Mouse (Mus musculus) embryo, embryonic 9.5 days (tissue): ENCODE data around the gene Rnf41.
A peak's percentile ranks its signal among the peaks of the same experiment; 100 is the strongest.

Experiments used
- DNase-seq: peaks from one replicate; pipeline ENCODE4 v3.0.0-alpha.2; 2017; ENCODE audit errors: extremely low spot score

The Rnf41 gene

DNA sequence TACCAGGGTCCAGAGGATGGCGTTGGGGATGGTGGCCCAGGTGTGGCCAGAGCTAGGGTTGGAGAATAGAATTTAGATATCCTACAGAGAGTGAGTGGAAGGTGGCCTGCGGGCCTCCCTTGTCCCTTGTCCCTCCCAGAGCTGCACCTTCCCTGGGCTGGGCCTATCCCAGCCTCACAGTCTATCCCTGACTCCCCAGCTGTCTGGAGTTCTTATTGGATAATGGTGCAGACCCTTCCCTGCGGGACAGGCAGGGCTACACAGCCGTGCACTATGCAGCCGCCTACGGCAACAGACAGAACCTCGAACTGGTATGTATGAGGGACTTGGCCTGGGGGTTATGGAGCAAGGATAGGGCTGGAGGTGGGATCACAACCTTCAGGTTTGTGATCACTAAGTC lies 25.6 kb upstream of the Rnf41 start:
- DNase-seq = no peak

DNA sequence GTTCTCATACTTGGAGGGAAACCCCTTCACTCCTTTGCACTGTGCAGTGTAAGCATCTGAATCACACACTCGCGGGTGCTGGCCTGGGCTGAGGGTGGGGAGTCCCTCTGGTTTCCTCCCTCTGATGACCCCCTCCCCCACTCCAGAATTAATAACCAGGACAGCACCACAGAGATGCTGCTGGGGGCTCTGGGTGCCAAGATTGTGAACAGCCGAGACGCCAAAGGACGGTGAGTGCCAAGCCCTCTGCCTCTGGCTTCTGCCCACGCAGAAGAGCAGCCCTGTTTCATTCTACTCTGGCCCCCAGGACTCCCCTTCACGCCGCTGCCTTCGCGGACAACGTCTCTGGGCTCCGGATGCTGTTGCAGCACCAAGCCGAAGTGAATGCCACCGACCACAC lies 22.5 kb upstream of the Rnf41 start:
- no peak for DNase-seq

DNA sequence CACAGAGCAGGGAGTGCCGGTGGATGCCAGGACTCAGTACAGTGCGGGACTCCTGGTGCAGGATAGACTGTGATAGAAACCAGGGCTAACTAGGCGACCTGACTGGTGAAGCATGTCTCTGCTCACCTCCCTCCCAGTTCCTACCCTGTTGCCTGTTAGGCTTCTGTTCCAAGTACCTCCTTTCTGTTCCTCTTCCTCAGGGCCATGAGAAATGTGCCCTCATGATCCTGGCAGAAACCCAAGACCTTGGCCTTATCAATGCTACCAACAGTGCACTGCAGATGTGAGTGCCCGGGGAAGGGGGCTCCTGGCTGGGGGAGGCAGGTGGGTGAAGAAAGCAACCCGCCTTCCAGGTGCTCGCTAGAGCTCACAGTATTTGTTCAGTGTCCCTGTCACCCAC lies 21.9 kb upstream of the Rnf41 start:
- DNase-seq = no peak

DNA sequence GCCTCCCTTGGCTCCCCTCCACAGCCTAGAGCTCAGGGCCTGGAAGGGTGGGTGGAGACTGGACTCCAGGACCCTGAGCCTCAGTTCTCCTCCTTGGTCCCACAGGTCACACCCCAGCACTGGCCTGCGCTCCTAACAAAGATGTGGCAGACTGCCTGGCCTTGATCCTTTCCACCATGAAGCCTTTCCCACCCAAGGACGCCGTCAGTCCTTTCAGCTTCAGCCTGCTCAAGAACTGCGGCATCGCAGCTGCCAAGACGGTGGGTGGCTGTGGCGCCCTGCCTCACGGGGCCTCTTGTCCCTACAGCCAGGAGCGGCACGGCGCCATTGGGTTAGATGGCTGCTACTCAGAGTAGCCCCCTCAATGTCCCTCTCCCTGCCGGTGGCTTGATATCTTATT lies 21.1 kb upstream of the Rnf41 start:
- no peak for DNase-seq

DNA sequence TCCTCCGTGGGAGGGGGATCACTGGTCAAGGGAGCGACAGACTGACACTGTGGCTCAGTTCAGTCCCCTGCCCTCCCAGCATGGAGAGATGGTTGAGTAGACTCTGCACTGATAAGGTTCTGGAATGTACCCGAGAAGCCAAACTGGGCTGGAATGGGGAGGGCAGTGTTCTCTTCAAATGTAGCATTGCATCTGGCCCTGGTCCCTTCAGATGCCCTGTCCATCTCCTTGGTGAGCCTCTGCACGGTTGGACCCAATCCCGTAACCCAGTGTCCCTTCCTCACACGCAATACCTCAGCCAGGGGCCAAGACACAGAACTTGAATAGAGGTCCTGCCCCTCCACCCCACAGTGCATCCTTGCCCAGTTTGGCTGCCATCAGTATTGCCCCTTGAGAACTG lies 19.6 kb upstream of the Rnf41 start:
- DNase-seq = no peak

DNA sequence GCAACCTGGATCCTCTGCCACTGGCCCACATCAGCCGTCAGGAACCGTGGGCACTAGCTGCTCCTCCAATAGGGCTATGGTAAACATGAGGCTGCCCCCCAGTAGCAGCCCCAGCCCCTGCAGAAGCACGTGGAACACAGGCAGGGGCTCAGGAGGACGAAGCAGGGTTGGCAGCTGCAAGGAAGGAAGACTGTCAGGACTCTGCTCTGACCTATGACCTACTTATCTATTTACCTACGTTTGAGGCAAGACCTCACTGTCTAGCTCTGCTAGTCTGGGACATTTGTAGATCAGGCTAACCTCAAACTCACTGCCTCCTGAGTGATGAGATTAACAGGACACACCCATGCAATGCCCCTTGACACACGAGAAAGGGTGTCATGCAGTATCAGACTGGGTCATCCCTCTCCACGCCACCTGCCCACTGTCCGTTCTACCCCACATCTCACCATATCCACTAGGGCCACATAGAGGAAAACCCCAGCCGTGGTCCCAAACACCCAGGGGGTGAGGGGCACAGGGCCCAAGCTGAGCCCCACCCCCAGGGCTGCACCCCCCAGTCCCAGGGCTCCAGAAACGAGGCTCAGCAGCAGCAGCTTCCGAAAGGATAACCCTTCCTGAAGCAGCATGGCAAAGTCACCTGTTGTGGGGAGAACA lies 15.3 kb upstream of the Rnf41 start:
- no peak for DNase-seq

DNA sequence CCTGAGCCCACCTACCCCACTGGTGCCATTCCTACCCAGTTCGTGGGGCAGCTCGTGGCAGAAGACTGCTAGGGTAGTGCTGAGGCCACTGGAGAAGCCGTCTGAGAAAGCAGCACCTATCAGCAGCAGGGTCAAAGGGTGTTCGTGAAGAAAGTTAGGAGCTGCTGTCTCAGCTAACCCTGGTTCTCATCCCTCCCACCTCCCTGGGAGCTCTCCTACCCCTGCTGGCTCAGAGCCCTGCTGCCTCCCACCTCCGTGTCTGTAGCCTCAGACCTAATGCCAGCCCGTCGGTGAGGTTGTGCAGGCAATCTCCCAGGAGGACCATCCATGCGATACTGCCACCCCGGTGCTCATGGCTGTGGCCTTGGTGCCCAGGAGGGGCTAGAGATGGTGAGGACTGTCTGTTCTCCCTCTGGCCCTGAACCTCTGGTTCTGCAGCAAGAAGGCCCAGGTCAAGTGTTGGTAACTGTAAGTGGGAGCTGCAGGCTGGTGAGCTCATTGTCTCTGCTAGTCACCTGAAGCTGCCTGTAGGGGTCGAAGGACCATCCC lies 14.7 kb upstream of the Rnf41 start:
- no peak for DNase-seq

DNA sequence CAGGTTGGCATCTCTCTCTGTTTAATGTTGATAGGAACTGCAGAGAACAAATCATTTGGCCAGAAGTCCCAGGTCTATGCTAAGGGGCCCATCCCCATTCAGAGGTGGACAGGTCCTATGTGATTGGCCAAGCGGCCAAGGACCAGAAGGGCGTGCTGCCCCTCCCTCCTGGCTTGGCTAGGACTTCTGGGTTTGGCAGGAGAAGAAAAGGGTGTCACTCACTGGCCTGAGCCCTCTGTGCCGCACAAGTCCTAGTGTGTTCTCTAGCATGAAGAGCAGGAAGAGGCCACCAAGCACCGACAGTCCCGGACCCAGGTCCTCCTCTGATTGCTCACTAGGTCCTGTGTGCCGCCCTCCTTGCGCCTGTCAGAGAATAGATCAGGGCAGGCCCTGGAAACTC lies 14.0 kb upstream of the Rnf41 start:
- DNase-seq = no peak

DNA sequence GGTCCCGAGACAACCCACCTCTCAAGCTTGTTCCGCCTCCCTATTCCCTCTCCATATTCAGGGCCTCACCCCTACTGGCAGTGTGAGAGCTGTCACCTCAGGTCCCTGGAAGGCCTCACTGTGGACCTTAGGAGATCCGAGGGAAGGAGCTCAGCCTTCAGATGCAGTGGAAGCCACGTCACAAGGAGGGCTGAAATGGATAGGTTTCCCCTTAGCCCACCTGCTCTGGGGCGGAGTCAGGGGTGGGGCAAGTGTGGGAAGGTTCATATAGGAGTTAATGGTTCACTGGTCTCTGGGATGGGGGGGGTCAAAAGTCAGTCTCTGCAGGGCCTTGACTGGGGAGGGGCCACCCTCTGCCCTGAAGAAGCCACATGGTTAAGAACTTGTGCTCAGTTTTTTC lies 11.1 kb upstream of the Rnf41 start:
- DNase-seq = no peak

DNA sequence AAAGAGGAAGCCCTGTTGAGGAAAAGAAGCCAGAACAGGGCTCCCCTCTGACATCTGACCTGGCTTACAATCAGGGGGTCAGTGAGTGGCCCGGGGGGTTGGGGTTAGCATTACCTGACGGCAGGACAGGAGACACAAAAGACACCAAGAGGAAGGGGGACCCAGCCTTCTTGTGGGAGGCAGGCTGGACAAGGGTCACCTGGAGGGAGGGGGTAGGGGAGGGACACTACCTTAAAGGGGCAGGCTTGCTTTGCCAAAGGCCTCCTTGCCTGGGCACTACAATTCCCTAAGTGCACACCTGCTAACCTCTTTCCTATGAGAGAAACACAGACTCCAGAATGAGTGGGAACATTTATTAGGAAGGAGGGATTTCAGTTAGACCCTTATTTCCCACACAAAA lies 10.4 kb upstream of the Rnf41 start, which contains the start of gene Slc39a5:
Gene Slc39a5 (minus strand): TSS at position 174 of the 400 bp plus-strand sequence.
- DNase-seq = no peak

DNA sequence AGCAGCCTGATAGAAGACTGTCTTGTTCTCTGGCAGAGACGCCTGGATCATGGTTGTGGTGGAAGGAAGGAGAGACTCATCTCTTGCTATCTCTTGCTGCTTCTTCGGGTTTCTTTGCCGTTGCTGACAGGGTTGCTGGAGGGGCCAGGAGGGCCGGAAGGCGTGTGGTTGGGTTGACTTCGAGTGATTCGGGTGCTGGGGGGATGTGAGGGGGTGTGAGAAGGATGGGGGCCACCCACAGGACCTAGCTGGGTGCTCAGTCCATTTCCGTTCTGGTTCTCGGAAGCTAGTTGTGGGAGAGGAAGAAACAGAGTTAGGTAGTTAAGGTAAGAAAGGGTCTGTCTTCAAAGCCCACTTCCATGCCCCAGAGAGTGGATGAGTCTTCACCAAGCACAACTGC lies 9.8 kb upstream of the Rnf41 start:
- DNase-seq = no peak

DNA sequence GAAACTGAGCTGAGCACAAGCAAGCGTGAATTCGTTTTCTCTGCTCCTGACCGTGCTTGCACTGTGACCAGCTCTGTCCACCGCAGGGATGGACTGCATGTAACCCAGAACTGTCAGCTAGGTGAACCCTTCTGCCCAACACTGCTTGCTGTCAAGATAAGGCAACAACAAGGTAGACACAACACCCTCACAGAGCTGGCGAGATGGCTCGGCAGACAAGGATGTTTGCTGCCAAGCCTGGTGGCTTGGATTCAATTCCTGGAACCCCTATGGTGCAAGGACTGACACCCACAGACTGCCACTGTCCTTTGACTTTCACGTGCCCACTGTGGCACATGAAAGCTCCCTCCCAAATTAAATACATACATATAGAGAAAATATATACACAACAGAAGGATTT lies 7.5 kb upstream of the Rnf41 start:
- DNase-seq = no peak

DNA sequence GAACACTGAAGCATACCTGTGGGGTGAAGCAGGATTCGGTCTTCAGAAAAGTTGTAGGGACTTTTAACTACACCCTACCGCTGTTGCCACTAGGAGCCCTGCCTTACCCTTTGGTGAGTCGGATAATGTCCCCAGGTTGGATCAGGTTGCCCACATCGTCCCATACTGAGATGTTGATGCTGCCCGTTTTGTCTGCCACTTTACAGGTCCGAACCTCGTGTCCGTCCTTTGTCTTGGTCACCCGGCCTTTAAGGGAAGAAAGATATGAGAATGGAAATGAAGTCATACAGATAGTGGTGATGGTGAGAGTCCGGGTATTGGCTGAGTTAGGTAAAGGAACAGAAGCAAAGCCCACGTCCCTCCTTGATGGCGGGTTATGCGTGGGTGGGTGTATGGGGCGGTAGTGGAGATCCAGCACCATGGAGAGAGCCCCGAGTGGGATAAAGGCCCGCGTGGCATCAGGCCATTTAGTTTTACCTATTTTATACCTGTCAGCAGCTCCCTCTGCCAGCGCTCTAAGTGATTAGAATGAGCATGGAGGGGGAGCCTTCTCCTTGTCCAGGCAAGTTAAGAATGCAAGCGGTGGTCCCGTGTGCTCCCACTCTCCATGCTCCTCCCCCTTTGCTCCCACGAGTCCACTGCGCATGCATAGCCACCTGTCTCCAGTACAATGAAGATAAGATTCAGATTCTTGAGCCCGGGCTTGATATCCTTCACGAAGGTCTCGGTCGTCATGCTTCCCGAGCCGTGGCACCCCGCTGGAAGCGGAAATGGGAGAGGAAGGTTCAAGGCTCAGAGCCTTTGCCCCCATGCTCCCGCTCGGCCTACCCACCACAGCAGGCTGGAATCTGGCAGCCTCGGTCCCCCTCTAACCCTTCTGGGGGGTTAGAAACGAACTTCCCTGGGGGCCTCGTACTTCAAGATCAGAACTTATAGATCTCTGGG lies 2.6 kb upstream of the Rnf41 start:
- DNase-seq = no peak

DNA sequence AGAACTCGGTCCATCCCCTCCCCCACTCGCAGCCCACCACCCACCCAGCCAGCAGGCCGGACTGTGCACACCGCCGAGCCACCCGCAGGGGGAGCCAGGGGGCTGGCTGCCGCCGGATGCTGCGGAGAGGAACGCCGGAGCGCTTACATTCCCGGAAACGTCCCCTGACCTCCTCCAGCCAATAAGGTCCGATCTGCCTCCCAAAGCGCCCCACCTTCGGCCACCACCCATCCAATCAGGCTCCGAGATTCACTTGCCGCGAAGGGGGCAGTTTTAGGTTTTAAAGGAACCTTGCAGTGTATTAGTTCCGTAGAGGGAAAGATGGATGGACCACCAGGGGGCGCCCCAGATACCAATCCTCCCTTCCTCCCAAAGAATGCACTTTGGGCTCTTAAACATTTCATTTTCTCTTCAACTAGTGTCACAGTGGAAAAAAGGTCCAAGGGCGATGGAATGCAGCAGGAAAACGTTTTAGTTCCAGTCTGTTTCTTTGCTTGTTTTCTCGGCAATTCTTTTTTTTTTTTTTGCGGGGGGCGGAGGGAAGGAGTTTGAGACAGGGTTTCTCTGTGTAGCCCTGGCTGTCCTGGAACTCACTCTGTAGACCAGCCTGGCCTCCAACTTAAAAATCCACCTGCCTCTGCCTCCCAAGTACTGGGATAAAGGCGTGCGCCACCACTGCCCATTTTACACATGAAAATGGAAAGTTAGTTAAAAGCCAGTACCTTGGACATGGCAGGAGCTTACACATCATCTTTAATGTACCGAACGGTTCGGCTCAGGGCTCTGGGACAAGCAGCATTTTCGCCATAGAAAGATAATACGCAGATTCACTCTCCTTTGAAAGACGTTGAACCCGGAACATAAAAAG lies 1.5 kb upstream of the Rnf41 start:
- peak; percentile 97 for DNase-seq

DNA sequence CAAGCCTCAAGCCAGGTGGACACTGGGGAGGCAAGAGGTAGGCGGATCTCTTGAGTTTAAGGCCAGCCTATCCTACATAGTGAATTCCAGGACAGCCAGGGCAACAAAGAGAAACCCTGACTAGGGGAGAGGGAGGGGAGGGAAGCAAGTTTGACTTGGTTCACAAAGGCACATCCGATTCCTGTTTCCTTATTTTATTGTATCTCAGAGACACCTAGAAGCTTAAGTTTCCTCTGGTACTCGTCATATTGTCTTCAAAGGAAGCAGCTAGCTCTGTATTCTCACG lies 954 bp upstream of the Rnf41 start:
- no peak for DNase-seq

DNA sequence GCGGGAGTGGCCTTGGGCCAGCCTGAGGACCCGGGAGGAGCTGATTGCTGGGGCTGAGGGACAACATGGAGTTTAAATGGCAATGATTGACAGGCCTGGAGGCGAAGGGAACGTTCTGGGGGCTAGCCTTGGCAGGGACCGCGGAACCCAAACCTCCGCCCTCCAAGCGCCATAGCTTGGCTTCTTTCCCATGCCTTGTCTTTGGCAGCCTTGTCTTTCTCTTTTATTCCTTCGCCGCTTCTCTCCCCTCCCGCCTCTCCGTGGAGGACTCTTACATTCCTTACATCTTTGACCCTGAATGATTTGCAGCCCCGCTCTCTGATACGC lies 561 bp downstream of the Rnf41 start:
- no peak for DNase-seq

DNA sequence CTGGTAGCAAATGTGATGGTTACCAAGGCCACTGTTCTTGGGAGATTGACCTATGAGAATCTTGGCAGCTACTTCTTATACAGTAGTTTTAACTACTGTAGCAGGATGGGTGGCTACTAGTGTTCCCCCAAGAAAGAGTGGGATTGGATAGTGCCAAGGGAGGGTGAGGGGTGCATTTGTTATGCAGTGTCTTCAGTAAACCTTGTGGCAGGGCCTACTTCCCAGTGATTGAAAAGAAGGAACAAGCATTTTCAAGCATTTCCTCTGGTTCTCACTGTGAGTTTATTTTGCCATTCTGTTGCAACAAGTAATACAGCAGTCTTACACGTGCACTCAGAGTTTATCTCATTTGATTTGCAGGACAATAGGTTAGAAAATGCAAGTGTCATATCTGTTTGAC lies 1.1 kb downstream of the Rnf41 start:
- DNase-seq = no peak

DNA sequence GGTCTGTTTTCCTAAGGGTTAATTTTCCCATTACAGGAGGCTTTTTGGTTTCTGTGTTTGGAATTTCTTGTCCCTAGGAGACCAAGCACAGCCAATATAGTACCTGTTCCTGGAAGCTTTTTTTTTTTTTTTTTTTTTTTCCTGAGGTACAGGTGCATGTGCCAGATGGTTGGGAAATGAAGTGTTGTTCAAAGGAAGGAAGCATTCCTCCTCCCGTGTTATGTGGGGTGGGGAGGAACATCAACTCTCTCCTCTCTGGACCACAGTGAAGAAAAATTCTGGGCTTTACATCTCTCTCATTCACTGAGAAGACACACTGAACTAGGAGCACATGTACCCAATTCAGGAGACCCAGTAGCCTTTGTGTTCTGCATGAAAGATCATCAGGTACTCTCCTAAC lies 1.6 kb downstream of the Rnf41 start:
- no peak for DNase-seq

DNA sequence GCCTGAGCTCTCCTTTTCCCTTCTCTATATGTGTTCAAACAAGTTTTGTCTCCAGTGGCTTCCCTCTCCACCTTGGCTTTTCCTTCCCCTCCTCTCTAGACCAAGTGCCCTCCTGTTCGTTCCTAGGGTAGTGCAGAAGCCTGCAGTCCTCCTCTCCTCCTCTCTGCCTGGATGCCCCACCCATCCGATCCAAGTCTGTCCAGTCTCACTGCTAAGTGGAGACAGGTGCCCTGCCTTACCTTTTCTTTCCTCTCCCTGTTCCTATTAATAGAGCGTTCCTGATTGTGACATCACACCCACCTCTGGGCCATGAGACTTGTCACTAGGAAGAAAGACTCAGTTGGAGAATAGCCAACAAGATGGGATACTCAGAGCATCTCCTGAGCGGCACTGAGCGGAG lies 3.4 kb downstream of the Rnf41 start:
- no peak for DNase-seq

DNA sequence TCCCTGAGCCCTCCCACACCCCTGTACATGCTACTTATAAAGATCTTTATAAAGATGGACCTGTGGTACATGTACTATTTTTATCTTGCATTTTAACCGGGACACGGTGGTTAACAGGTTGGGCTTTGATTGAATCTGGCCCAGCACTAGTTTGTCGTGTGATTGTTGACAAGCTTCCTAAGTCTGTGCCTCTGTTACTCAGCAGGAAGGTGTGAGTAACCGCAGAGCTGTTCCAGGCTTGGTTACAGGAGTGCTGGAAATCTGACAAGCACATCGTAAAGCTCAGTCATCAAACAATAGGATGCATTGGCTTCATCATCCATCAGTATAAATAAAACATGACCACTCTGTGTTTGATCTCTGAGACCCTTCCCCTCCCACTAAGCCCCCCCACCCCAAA lies 11.0 kb downstream of the Rnf41 start:
- DNase-seq = no peak

DNA sequence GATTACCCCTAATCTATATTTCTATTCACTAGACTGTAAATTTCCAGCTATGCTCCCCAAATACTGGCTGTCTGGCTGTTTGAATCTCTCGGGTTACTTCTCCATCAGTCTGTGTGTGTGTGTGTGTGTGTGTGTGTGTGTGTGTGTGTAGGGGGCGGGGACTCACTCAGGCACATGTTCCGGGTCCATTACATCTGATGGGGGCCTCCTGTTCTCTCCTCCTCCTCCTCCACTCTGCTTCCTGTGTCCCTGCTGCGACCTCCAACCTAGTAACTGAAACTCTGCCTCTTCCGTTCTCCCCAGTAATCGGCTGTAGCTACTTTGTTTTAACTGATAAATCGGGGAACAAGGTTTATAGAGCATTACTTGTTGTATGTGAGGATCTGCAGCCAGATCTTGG lies 13.1 kb downstream of the Rnf41 start:
- DNase-seq = no peak

DNA sequence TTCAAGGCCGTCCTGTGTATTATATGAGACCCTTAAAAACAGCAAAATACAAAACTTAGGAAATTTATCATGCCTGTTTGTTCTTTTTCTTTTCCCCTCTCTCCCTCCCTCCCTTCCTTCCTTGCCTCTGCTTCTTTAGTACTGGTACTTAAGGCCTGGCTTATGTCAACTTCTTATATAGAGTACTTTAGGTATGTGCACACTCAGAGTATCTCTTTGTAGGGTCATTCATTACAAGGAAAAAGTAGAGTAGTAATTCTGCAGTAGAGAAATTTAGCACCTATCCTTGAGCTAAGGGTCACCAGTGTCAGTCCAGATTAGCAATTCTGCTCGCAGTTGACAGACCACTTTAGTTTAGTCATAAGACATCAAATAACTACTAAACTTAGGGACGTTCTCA lies 13.8 kb downstream of the Rnf41 start:
- no peak for DNase-seq

DNA sequence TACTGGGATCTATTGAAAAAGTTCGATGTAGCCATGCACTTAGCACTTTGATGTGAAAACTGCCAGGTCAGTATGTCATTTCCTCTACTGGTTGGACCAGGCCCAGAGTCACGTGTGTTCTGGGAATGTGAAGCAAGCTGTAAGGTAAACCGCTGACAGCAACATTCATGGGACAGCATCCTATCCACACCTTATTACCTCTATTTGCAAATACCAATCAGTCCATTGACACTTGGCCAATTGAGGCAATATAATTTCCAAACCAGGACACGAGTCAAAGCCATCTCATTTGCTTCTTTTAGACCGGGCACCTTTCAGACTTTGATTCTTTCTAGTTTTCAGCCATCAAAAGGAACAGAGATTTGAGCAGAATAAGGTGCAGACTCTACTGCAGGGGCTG lies 17.6 kb downstream of the Rnf41 start:
- DNase-seq = no peak
